Mouse (Mus musculus) liver, adult 2 months (tissue): ENCODE measurements around the gene Mex3b. TPM values are rescaled to one million over a fixed set of nuclear protein-coding genes. Genes with fewer than 3 reads are reported as not detected.

Experiments
- DNase-seq: peaks from one replicate; pipeline ENCODE4 v3.0.0-alpha.2; 2011; ENCODE audit warnings: low read depth, low spot score; ENCODE audit errors: extremely low read depth
- H3K27ac ChIP-seq: fragments of 200-500 bp; replicated peaks from 2 replicates; pipeline ENCODE4 v1.5.1; 2012; ENCODE audit warnings: low read depth, mild to moderate bottlenecking, control low read depth, inconsistent platforms, low read length; ENCODE audit not compliant: insufficient read depth
- H3K27me3 ChIP-seq: fragments of 200-500 bp; 2 replicates; pipeline ENCODE4 v1.6.1; 2012; ENCODE audit warnings: mild to moderate bottlenecking, moderate library complexity, low read length, inconsistent platforms; ENCODE audit not compliant: control insufficient read depth, insufficient read depth
- H3K36me3 ChIP-seq: fragments of 200-500 bp; 2 replicates; pipeline ENCODE4 v1.6.1; 2012; ENCODE audit warnings: low read length, inconsistent platforms; ENCODE audit not compliant: control insufficient read depth, insufficient read depth
- H3K4me1 ChIP-seq: fragments of 200-500 bp; 2 replicates; pipeline ENCODE4 v1.6.1; 2011; ENCODE audit warnings: low read length; ENCODE audit not compliant: control insufficient read depth, insufficient read depth
- H3K4me3 ChIP-seq: fragments of 200-500 bp; 2 replicates; pipeline ENCODE4 v1.5.1; 2011; ENCODE audit warnings: low read depth, mild to moderate bottlenecking, control low read depth, low read length, moderate library complexity; ENCODE audit not compliant: insufficient read depth
- H3K79me2 ChIP-seq: fragments of 200-500 bp; 2 replicates; pipeline ENCODE4 v1.6.1; 2012; ENCODE audit warnings: inconsistent platforms, mild to moderate bottlenecking, low read length, moderate library complexity; ENCODE audit not compliant: control insufficient read depth, insufficient read depth
- H3K9ac ChIP-seq: fragments of 200-500 bp; 2 replicates; pipeline ENCODE4 v1.6.1; 2012; ENCODE audit warnings: low read depth, mild to moderate bottlenecking, control low read depth, inconsistent platforms, low read length
- CTCF ChIP-seq: fragments of 200-500 bp; IDR thresholded peaks from 2 replicates; pipeline ENCODE4 v1.5.1; 2011; ENCODE audit warnings: low read depth, low read length, control low read depth
- POLR2A ChIP-seq: fragments of 200-500 bp; IDR thresholded peaks from 2 replicates; pipeline ENCODE4 v1.6.1; 2011; ENCODE audit warnings: low read length, control low read depth; ENCODE audit not compliant: insufficient read depth; ENCODE audit errors: extremely low read depth
- WGBS: fragments of 180-500 bp; shearing (Covaris S2); methylation state at CpG from one replicate; pipeline ENCODE4 v1.1.7; 2018; 5-methylcytosine and 5-hydroxymethylcytosine counted together
- polyA plus RNA-seq: library from polyadenylated mRNA; depleted of rRNA; stranded (reverse); fragments of >200 nt; gene quantifications from 2 replicates; pipeline ENCODE4 v1.2.3, GENCODE M21; 2012
- total RNA-seq: library from RNA; depleted of rRNA; stranded (reverse); fragments of >200 nt; gene quantifications from 2 replicates; pipeline ENCODE4 v1.2.3, GENCODE M21; 2014

Gene Mex3b
- total and polyA plus RNA-seq, 2 experiments, result 0.28 to 0.56 TPM

DNA sequence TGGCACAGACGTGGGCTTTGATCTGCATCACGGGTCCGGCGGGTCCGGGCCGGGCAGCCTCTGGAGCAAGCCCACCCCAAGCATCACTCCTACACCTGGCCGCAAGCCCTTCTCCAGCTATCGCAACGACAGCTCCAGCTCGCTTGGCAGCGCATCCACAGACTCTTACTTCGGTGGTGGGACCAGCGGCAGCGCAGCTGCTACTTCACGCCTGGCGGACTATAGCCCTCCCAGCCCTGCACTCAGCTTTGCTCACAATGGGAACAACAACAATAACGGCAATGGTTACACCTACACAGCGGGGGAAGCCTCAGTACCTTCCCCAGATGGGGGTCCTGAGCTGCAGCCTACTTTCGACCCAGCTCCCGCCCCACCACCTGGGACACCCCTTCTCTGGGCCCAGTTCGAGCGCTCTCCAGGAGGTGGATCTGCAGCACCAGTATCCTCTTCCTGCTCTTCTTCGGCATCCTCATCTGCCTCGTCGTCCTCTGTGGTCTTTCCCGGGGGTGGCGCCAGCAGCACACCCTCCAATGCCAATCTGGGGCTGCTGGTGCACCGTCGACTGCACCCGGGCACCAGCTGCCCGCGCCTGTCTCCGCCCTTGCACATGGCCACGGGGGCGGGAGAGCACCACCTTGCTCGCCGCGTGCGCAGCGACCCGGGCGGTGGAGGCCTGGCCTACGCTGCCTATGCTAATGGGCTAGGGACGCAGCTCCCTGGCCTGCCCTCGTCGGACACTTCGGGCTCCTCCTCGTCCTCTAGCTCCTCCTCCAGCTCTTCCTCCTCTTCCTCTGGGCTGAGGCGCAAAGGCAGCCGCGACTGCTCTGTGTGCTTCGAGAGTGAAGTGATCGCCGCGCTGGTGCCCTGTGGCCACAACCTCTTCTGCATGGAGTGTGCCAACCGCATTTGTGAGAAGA is 2.4 kb downstream of the Mex3b start:
- H3K4me3 ChIP-seq, result peak overlapping the region; percentile 45; the same call in 1 of the 2 replicates
- H3K36me3 ChIP-seq, result no peaks in the 10 kb centered on the region
- no peak overlapping the region; the same call in 1 of the 2 replicates for H3K9ac ChIP-seq
- H3K27me3 ChIP-seq, result peaks cover 2% of the 10 kb centered on the region; the same call in 1 of the 2 replicates
- peak; percentile 45 for DNase-seq
- WGBS, result 21% methylated on average over 56 of the region's 56 CpGs
- peaks cover 6% of the 10 kb centered on the region; the same call in 1 of the 2 replicates for H3K4me1 ChIP-seq
- H3K27ac ChIP-seq, result no peak overlapping the region
- no peak for TF ChIP-seq POLR2A
- no peak for TF ChIP-seq CTCF
- no peaks in the 10 kb centered on the region for H3K79me2 ChIP-seq

DNA sequence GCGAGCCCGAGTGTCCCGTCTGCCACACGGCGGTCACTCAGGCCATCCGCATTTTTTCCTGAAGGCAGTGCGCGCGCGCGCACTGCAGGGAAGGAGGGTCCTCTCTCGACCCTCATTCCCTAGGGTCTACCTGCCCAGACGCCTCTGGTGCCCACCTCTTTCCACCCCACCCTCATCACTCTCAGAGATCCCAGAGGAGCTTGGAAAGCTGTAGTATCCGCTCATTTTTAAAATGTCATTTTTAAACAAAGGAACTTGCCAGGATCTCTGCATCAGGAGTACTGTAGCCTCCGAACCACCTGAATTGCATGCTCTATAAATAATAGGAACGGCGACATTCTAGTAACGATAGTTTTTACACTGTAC is 3.0 kb downstream of the Mex3b start:
- Histone ChIP-seq H3K79me2 (no peaks in the 10 kb centered on the region), H3K36me3 (no peaks in the 10 kb centered on the region), H3K4me1 (peaks cover 6% of the 10 kb centered on the region; the same call in 1 of the 2 replicates), H3K4me3 (peak overlapping the region; percentile 45; the same call in 1 of the 2 replicates), H3K9ac (no peak overlapping the region), H3K27ac (no peak overlapping the region), H3K27me3 (peaks cover 2% of the 10 kb centered on the region; the same call in 1 of the 2 replicates)
- no peak for DNase-seq
- no peak for TF ChIP-seq CTCF
- no peak for TF ChIP-seq POLR2A
- 53% methylated on average over 18 of the region's 18 CpGs for WGBS

DNA sequence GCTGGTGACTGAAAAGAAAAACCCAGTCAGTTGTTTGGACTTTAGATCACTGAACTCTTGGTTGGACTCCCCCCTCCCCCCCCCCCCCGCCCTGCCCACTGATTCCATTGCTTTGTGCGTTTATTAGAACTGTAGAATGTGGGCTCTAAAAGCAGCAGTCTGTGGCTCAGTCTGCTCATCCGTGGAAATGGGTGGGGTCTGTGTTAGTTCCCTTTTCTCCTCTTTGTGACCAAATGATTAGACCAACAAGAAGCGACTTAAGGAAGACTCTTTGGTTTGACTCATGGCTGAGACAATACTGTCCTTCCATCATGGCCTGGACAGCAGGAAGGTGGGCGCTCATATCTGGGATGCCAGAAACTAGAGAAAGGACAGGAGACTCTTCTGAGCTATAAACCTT is 9.4 kb downstream of the Mex3b start:
- no peak overlapping the region for H3K4me3 ChIP-seq
- H3K36me3 ChIP-seq, result no peaks in the 10 kb centered on the region
- H3K9ac ChIP-seq, result no peak overlapping the region
- WGBS, result 65% methylated on average over 5 of the region's 5 CpGs
- DNase-seq, result no peak
- no peak for TF ChIP-seq CTCF
- TF ChIP-seq POLR2A, result no peak
- H3K4me1 ChIP-seq, result no peaks in the 10 kb centered on the region
- H3K27me3 ChIP-seq, result no peaks in the 10 kb centered on the region
- H3K27ac ChIP-seq, result no peak overlapping the region
- no peaks in the 10 kb centered on the region for H3K79me2 ChIP-seq

DNA sequence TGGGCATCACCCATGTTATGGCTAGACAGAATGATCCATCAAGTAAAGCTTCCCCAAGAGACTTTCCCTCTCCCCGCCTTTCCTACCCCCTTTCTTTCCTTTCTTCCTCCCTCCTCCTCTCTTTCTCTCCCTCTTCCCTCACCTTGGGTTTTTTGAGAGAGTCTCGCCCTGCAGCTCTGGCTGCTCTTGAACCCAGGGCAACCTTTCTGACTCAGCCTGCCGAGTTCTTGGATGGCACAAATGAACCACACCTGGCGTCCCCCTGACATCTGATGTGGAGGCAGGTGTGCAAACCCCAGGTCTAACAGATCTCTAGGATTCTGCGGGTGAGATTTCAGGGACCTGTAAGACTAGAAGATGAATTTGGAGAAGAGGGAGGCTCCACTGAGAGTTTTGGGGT is 12.9 kb downstream of the Mex3b start:
- 87% methylated on average over 5 of the region's 5 CpGs for WGBS
- H3K27ac ChIP-seq, result no peak overlapping the region
- DNase-seq, result no peak
- H3K9ac ChIP-seq, result no peak overlapping the region
- no peaks in the 10 kb centered on the region for H3K27me3 ChIP-seq
- no peak overlapping the region for H3K4me3 ChIP-seq
- TF ChIP-seq CTCF, result no peak
- no peak for TF ChIP-seq POLR2A
- no peaks in the 10 kb centered on the region for H3K79me2 ChIP-seq
- no peaks in the 10 kb centered on the region for H3K4me1 ChIP-seq
- H3K36me3 ChIP-seq, result no peaks in the 10 kb centered on the region

DNA sequence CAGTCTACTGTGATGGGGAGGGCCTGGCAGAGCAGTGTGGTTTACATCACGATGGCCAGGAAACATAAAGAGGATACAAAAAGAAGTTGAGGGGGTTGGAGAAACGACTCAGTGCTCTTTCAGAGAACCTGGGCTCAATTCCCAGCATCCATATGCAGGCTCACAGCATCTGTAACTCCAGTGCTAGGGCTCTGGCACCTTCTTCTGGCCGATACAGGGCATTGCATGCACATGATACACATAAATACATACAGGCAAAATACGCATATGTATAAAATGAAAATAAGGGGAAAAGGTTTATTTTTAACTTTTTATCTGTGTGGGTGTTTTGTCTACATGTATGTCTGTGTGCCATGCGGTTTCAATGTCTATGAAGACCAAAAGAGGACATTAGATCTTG is 13.6 kb downstream of the Mex3b start:
- Histone ChIP-seq H3K79me2 (no peaks in the 10 kb centered on the region), H3K4me3 (no peak overlapping the region), H3K36me3 (no peaks in the 10 kb centered on the region), H3K9ac (no peak overlapping the region), H3K27me3 (no peaks in the 10 kb centered on the region), H3K27ac (no peak overlapping the region), H3K4me1 (no peaks in the 10 kb centered on the region)
- no peak for DNase-seq
- TF ChIP-seq CTCF (peak; percentile 35; the same call in 1 of the 2 replicates), POLR2A (no peak)
- WGBS, result 82% methylated on average over 5 of the region's 5 CpGs
